Mouse (Mus musculus) right cerebral cortex, postnatal 10 days (tissue): ENCODE data around the gene Tceanc2.
A peak's percentile ranks its signal among the peaks of the same experiment; 100 is the strongest.

ENCODE experiments used
- DNase-seq, 2 experiments: peaks; one replicate each; pipeline ENCODE4 v3.0.0; 2021; ENCODE audit warnings: low spot score in 2 of 2

The Tceanc2 gene

DNA sequence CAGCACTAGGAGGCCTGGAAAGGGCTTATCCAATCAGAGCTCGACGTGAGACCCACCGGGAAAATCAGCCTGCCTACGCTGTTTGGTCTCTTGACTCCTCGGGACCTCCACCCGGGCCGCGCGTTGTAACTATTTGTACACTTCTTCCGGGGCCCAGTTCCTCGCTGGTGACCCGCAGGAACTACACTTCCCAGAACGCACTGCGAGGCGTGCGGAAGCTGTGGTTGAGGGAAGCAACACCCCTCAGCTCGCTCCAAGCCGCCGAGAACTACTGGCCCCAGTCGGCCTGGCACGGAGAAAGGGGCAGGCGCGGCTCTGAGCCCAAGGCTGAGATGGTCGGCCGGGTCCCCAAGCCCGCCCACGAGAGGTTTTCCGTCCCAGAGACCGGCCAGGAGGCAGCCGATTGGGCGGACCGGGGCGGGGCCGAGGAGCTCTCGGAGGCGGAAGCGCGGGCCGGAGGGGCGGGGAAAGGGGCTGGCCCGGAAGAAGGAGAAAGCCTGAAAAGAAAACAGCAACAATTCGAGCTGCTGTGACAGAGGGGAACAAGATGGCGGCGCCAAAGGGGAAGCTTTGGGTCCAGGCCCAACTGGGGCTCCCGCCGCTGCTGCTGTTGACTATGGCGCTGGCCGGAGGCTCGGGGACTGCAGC is 610 bp downstream of the Tceanc2 start, which contains the start of gene Tmem59:
Gene Tmem59, plus strand, starts transcription at position 218 of the 648 bp plus-strand sequence.
- peak; percentile 96 to 97 for DNase-seq

DNA sequence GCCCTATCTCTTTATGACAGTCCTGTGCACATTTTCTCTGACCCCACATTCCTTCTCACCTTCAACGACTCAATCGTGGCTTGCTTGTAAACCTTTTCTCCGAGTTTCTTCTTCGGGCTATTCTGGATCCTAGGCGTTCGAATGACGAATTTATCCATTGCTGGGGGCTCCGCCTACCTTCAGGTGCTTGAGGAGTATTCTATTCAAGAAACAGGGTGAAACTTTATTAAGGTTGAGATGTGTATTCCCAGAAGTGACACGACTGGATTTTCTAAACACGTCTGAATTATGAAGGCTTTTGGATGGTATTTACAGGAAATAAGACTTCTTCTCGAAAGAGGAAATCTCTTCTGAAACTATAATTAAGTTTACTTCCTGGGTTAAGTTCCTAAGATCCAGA is 1.4 kb downstream of the Tceanc2 start:
- no peak for DNase-seq

DNA sequence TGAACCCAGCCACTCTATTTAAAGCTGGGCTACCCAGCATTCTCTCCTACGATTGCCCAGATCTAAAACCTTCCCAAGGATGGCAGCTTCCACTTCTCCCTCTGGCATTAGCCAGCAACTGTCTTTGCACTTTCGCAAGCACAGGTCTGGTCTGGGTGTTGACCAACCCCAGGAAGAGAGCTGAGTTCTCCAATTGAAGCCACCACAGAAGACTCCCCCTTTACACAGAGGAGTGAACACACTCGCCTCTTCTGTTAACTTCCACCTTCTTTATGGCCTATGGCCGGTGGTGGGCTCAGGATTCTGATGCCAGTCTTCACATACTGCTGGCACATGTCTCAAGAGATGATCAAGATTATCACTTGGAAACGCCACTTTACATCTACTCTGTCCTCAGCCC is 11.1 kb downstream of the Tceanc2 start:
- DNase-seq: no peak

DNA sequence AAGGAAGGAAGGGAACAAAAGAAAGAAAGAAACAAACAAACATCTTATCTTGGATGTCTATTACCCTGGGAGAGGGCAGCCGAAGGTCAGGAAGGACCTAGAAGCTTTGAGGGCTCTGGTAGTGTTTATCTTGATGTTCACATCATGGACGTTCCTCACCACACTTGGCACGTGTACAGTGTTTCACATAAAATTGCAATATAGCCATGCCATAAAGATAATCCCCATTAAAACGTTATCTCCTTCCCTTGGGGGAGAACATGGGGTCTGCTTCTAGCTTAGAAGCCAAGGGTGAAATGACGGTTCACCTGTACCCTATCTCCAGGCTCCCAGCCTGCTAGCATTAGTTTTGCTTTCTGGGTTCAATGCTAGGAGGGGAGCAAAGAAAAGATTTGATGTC is 12.2 kb downstream of the Tceanc2 start:
- DNase-seq: no peak

GRCm38 (mm10) chr4:107163756-107164587 is 14.9 kb downstream of the Tceanc2 start:
- DNase-seq: peak; percentile 77 to 81

GRCm38 (mm10) chr4:107163341-107163740 is 15.6 kb downstream of the Tceanc2 start:
- peak; percentile 50 to 54 for DNase-seq

DNA sequence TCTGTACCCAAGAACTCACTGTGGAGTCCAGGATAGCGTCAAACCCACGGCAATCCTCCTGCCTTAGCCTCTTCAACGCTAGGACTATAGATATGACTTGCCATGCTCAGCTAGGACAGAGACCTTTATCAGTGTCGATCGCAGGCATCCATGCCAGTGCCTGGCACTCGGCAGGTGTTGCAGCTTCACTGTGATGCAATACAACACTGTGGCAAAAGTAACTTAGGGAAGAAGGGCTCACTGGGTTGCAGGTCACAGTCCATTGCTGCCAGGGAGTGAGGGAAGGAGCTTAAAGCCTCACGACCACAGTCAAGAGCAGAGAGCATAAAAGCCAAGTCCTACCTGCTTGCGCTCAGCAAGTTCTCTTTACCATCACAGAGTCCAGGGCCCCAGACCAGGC is 18.7 kb downstream of the Tceanc2 start:
- DNase-seq: no peak

DNA sequence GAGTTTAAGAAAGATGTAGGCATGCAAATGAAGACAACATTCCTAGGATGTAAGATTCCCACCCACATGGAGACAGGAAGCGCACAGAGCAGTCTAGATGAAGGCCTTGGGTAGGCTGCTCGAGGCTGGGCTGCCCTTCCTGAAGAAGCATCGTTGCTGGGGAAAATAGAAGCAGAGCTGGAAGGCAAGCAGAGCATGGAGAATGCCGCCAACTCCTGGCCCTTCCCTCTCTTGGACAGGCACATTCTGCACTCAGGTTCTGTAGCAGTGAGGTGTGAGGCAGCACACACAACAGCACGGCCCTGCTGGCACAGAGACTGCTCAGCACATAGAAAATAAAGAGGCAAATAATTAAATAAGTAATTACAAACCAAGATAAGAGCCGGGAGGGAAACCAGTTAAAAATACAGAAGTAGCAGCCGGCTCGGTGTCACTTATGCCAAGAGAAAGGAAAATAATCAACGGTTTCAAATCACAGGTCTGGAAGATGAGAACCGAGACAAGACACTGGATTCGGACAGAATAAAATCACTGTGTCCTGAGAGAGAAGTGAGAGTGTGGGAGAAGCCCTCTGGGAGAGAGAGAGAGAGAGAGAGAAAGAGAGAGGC is 19.6 kb downstream of the Tceanc2 start:
- no peak for DNase-seq

DNA sequence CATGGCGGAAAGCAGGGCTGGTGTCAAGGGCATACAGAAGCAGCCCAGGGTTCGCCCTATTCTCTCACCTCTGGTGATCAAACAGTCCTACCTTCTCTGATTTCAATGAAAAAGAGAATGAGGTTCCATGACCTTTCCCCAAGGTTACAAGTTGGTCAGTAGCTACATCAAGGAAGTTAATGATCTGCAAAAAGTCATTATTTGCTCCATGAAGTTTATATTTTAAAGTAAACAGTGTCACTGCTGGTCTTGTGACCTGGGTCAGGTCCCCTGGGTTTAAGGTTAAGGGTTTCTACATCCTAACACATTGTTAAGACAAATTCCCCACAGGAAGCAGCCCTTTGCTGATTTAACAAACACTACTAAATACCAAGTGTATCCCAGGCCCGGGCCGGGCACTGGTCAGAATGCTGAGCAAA is 21.9 kb downstream of the Tceanc2 start:
- no peak for DNase-seq

GRCm38 (mm10) chr4:107152571-107152970 is 26.3 kb downstream of the Tceanc2 start:
- no peak for DNase-seq

- peak; percentile 57 to 63 for DNase-seq
Observed at GRCm38 (mm10) chr4:107150991-107151390, 27.9 kb downstream of the Tceanc2 start.

DNA sequence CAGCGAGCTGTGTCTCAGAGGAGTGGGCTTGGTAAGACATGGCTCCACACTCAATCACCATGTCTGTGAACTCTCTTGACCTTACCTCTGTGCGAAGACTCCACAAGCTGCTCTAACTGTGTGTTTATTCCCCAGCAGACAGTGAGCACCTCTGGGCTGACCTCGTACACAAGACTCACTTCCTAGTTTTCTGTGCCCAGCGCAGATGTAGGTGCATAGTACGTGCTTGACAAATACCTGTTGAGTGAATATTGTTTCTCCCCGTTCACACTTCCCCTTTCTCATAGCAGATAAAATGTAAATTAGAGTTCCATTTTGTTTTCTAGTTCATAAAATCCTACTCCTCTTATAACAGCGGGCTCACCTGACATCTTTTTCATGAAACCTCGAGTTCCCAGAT is 35.4 kb downstream of the Tceanc2 start:
- no peak for DNase-seq

- DNase-seq: no peak
Observed at GRCm38 (mm10) chr4:107139836-107140631, 38.9 kb downstream of the Tceanc2 start.

DNA sequence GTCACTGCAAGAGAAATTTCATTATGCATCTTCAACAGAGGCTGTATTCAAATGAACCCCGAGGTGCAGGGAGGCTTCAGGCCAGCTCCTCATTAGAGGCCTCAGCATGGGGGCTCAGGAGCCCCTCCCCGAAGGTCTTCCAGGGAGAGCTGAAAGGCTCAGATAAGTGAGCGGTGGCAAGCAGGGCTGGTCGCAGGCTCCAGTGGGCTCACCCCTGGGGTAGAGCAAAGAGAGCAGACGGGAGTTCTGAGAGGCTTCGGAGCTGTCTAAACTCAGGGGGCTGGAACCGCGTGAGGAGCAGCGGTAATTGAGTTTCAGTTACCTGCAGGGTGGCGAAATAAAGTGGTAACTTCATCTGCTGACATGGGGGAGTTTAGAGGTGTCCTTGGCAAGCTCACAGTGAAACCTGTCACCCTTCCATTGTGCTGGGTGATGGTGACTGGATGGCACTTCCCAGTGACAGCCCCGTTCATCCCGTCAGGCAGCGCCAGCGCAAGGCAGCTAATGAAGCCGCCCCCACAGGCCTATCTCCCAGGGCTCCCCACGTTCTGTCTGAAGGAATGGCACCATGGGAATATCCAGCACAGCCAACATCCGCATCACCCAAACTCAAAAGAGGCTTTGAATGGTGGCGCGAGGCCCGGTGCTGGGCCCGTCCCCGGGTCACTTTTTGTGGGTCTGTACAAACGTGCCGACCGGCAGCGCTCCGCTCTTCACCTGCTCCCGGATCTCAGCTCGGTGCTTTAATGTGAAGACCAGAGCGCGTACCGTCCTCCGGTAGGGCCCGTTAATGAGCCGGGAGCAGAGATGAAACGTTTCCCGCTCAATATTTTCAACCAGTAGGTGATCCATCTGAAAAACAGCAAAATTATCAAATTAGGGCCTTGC is 39.7 kb downstream of the Tceanc2 start:
- peak in 1 of 2 experiments; percentile 46 for DNase-seq

- no peak for DNase-seq
Observed at GRCm38 (mm10) chr4:107136531-107136930, 42.4 kb downstream of the Tceanc2 start.

DNA sequence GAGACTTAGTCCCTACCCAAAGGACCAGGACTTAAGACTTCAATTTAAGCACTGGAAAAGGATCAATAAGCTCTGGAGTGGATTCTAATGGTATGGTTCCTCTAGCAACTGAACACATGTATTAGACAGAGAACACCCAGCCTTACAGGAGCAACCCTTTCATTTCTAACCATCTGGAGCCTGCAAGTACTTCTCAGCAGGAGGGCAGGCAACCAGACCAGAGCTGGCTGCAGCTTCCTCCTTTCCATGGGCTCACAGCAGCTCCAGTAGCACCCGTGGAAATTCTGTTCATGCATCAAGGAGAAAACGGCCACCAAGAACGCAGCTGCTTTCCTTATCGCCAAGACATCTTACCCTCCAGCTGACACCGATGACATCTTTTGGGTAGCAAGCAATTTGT is 43.3 kb downstream of the Tceanc2 start:
- no peak for DNase-seq

- no peak for DNase-seq
Observed at GRCm38 (mm10) chr4:107134891-107135290, 44.0 kb downstream of the Tceanc2 start.

DNA sequence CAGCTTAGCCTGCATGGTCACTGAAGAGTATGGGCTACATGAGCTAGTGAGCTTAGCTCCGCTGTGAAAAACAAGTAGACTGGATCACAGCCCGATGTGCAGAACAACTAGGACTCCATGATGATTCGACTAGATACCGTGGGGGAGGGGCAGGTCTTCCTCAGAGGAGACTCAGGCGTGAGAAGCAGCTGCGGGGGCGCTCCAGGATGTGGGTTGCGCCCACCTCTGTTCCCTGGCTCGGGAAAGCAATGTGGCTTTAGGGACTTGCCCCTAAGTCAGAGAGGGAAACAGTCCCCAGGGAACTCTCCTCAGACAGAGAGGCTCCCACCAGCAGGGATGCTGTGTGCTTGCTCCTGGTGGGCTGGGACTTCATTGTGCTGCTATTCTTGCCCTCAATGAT is 48.4 kb downstream of the Tceanc2 start:
- peak in 1 of 2 experiments; percentile 51 for DNase-seq

GRCm38 (mm10) chr4:107129373-107129772 is 49.5 kb downstream of the Tceanc2 start:
- no peak for DNase-seq

- DNase-seq: no peak
Observed at GRCm38 (mm10) chr4:107127901-107128669, 50.8 kb downstream of the Tceanc2 start.
